11 mouse cellular contexts compared by ENCODE assay signal in the genomic region with DNA sequence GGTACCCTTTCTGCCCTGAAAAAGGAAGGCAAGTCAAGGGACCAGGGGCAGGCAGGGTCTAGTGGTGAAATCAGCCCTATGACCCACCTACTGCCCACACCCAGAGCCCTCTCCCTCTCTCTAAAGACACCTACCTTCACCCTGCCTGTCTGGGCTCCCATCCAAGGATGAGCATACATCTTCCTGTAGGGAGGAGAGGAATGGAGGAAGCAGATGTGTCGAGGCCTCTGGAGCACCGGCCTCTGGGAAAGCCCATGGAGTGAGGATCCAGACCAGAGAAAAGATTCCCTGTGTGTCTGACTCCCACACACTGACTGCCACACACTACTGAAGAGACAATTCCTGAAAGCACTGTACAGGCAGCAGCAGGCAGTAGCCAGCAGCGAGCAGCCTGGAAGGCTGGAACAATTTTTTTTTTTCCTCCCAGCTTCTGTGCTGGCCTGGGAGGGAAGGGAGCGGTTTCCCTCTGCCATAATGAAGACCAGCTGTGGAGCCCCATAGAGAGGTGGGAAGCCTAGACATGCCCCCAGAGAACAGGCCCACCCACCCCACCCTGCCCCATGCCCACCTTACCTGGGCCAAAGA. TPM values are rescaled to one million over a fixed set of nuclear protein-coding genes. Genes with fewer than 3 reads are reported as not detected.
DNase-seq lines count a peak whose midpoint lies in the region; ATAC-seq and TF ChIP-seq lines count a peak whose summit lies in the region.
"Had no signal": no experiment of that assay in that cellular context is flagged by ENCODE, and none has a peak within 500 bp of the region (broad histone marks: within the 10 kb centered on the region; RNA-seq: fewer than 3 reads in every experiment).

No protein-coding gene starts in this region.

- H3K36me3 ChIP-seq in kidney, postnatal 0 days (ENCODE audit: insufficient read depth, low read length), result no peaks in the 10 kb centered on the region
- H3K36me3 ChIP-seq in kidney, embryonic 16.5 days (ENCODE audit: insufficient read depth, low read length), result no peaks in the 10 kb centered on the region
- H3K36me3 ChIP-seq in ES-E14 (ENCODE audit: control insufficient read depth, insufficient read depth, low read length, poor library complexity, severe bottlenecking), result no peaks in the 10 kb centered on the region
- H3K36me3 ChIP-seq in limb, embryonic 11.5 days (ENCODE audit: control insufficient read depth, insufficient read depth, low read length), result no peaks in the 10 kb centered on the region
- H3K36me3 ChIP-seq: heart, embryonic 10.5 days; neural tube, embryonic 12.5 days had no signal

- in situ Hi-C loops in ES-E14 (cut with MboI; ENCODE audit: low sequenced_read_pairs in 2 of 2, unreplicated experiment in 2 of 2), result no loop called here

- no peaks in the 10 kb centered on the region for H3K9me3 ChIP-seq in kidney, postnatal 0 days (replicated peaks; ENCODE audit: low read length)
- H3K9me3 ChIP-seq in kidney, embryonic 16.5 days (ENCODE audit: low read length), result no peaks in the 10 kb centered on the region
- no peaks in the 10 kb centered on the region for H3K9me3 ChIP-seq in ES-E14 (ENCODE audit: control insufficient read depth, insufficient read depth, low read depth, low read length)
- no peaks in the 10 kb centered on the region for H3K9me3 ChIP-seq in limb, embryonic 11.5 days (ENCODE audit: control insufficient read depth, low read length)
- H3K9me3 ChIP-seq: heart, embryonic 10.5 days; neural tube, embryonic 12.5 days had no signal

- no peak for TF ChIP-seq CTCF in kidney, postnatal 0 days (IDR thresholded peaks at IDR 0.05; ENCODE audit: low read depth)

- no peak overlapping the region for H3K4me2 ChIP-seq in kidney, postnatal 0 days (ENCODE audit: low read length)
- no peak overlapping the region for H3K4me2 ChIP-seq in kidney, embryonic 16.5 days (replicated peaks; ENCODE audit: low read depth, low read length)
- no peak overlapping the region for H3K4me2 ChIP-seq in limb, embryonic 11.5 days (ENCODE audit: low read depth, severe bottlenecking)
- H3K4me2 ChIP-seq: neural tube, embryonic 12.5 days had no signal

- H3K4me3 ChIP-seq in kidney, postnatal 0 days (replicated peaks; ENCODE audit: low read depth, low read length), result no peak overlapping the region
- no peak overlapping the region for H3K4me3 ChIP-seq in kidney, embryonic 16.5 days (ENCODE audit: low read length)
- H3K4me3 ChIP-seq in ES-E14 (ENCODE audit: insufficient read depth in 1 of 2, low read depth in 1 of 2, low read length in 2 of 2, poor library complexity in 1 of 2, severe bottlenecking in 1 of 2), result no peak overlapping the region
- H3K4me3 ChIP-seq in limb, embryonic 11.5 days (ENCODE audit: low read depth, low read length), result no peak overlapping the region
- H3K4me3 ChIP-seq: heart, embryonic 10.5 days; neural tube, embryonic 12.5 days had no signal

- WGBS in kidney, postnatal 0 days, result 28% methylated on average over 4 of the region's 4 CpGs
- WGBS in kidney, embryonic 16.5 days, result 37% methylated on average over 4 of the region's 4 CpGs
- WGBS in limb, embryonic 11.5 days, result 26% methylated on average over 4 of the region's 4 CpGs

- peaks cover 16% of the 10 kb centered on the region; the same call in 1 of the 2 replicates for H3K4me1 ChIP-seq in kidney, postnatal 0 days (replicated peaks; ENCODE audit: insufficient read depth, low read length)
- H3K4me1 ChIP-seq in kidney, embryonic 16.5 days (ENCODE audit: insufficient read depth, low read length), result peaks cover 31% of the 10 kb centered on the region
- peaks cover 2 to 22% of the 10 kb centered on the region in 2 experiments; a peak in 1 of 4 replicates for H3K4me1 ChIP-seq in ES-E14 (ENCODE audit: control insufficient read depth in 2 of 2, insufficient read depth in 2 of 2, low read length in 2 of 2, poor library complexity in 1 of 2)
- H3K4me1 ChIP-seq in limb, embryonic 11.5 days (ENCODE audit: control insufficient read depth, insufficient read depth, low read length), result peaks cover 23% of the 10 kb centered on the region

- DNase-seq in kidney, postnatal 0 days (ENCODE audit: low spot score), result peak; percentile 60
- DNase-seq in ES-E14 (ENCODE audit: low read depth, low spot score) (no peak), NIH3T3 (ENCODE audit: low read depth) (peak; percentile 49)
- DNase-seq in limb, embryonic 11.5 days (ENCODE audit: low spot score), result peak; percentile 58
- no peak for DNase-seq in cerebellum, adult 8-10 months
- DNase-seq in thymus, adult 18-20 months, result no peak
- no peak for DNase-seq in heart, adult 8-10 months (ENCODE audit: low spot score)

- no peak for ATAC-seq in kidney, postnatal 0 days (replicated peaks; ENCODE audit: low FRiP score, low read depth)
- no peak for ATAC-seq in kidney, embryonic 16.5 days (ENCODE audit: low FRiP score, low TSS enrichment)
- peak; percentile 36; the same call in 1 of the 2 replicates for ATAC-seq in limb, embryonic 11.5 days (ENCODE audit: insufficient number of reproducible peaks, low FRiP score, low TSS enrichment, low read depth)

- H3K9ac ChIP-seq in kidney, postnatal 0 days (ENCODE audit: low read depth, low read length), result no peak overlapping the region
- no peak overlapping the region for H3K9ac ChIP-seq in kidney, embryonic 16.5 days (replicated peaks; ENCODE audit: low read length)
- H3K9ac ChIP-seq in ES-E14 (ENCODE audit: insufficient read depth, low read depth, low read length, poor library complexity, severe bottlenecking), result peak overlapping the region; percentile 18; the same call in 1 of the 2 replicates
- peak overlapping the region; percentile 38 for H3K9ac ChIP-seq in limb, embryonic 11.5 days (ENCODE audit: low read length)
- H3K9ac ChIP-seq: neural tube, embryonic 12.5 days had no signal

- no peaks in the 10 kb centered on the region for H3K27me3 ChIP-seq in kidney, postnatal 0 days (ENCODE audit: insufficient read depth, low read length)
- 0 out of 2 replicates have a peak, but pooled peaks cover 3% of the 10 kb centered on the region for H3K27me3 ChIP-seq in kidney, embryonic 16.5 days (ENCODE audit: insufficient read depth, low read length)
- 0 out of 2 replicates have a peak, but pooled peaks cover 3% of the 10 kb centered on the region for H3K27me3 ChIP-seq in limb, embryonic 11.5 days (ENCODE audit: control insufficient read depth, insufficient read depth, low read length)

- H3K27ac ChIP-seq in kidney, postnatal 0 days, result no peak overlapping the region
- no peak overlapping the region for H3K27ac ChIP-seq in kidney, embryonic 16.5 days (ENCODE audit: low read length)
- H3K27ac ChIP-seq in ES-E14 (ENCODE audit: insufficient read depth, low read depth, low read length, poor library complexity, severe bottlenecking), result peak overlapping the region; percentile 23; the same call in 1 of the 2 replicates
- H3K27ac ChIP-seq in limb, embryonic 11.5 days (replicated peaks; ENCODE audit: low read depth, low read length), result peak overlapping the region; percentile 43; the same call in 1 of the 2 replicates
- H3K27ac ChIP-seq: heart, embryonic 10.5 days; neural tube, embryonic 12.5 days had no signal

TF ChIP-seq in ES-E14, 5 proteins besides CTCF, POLR2A, EP300 and RAD21:
- TF ChIP-seq ZNF384 (IDR thresholded peaks at IDR 0.05; ENCODE audit: low read depth, low read length), result peak; percentile 64
- no peak for TF ChIP-seq MAFK (IDR thresholded peaks at IDR 0.05; ENCODE audit: insufficient read depth, low read depth, low read length)

RNA-seq across cellular contexts. Expression of gene Ptpn7, which starts 6.0 kb away (rescaled TPM):
- polyA plus RNA-seq in kidney, postnatal 0 days (2015; fragmentation: Nextera tagmentation; extraction: Ambion mirVana), result 0.38 and 0.42 TPM in 2 replicates
- polyA plus RNA-seq in kidney, embryonic 16.5 days (2015; fragmentation: Nextera tagmentation; extraction: Ambion mirVana), result 0.99 and 1.6 TPM in 2 replicates
- 1.1 and 2.3 TPM in 2 replicates for total RNA-seq in ES-E14 (2012; rRNA removed)
- 1.3 TPM in 2 replicates for polyA plus RNA-seq in limb, embryonic 11.5 days (2014; fragmentation: Nextera tagmentation; extraction: Ambion mirVana)
- 1 to 10 TPM in 1 of 4 experiments, under 1 TPM in 3; 0.34 to 1.5 (median 0.49) TPM for total RNA-seq in heart, adult 8-10 months (2022)

RNA-seq across cellular contexts. Expression of gene Arl8a, which starts 20.1 kb away (rescaled TPM):
- 47.4 and 49.3 TPM in 2 replicates for polyA plus RNA-seq in kidney, postnatal 0 days (2015; fragmentation: Nextera tagmentation; extraction: Ambion mirVana)
- 42.9 and 46.7 TPM in 2 replicates for polyA plus RNA-seq in kidney, embryonic 16.5 days (2015; fragmentation: Nextera tagmentation; extraction: Ambion mirVana)
- total RNA-seq in ES-E14 (2012; rRNA removed), result 17.5 and 19.3 TPM in 2 replicates
- 40.8 and 44.9 TPM in 2 replicates for polyA plus RNA-seq in limb, embryonic 11.5 days (2014; fragmentation: Nextera tagmentation; extraction: Ambion mirVana)
- total RNA-seq in heart, adult 8-10 months (2022), result 10 to 100 TPM; 19.0 to 21.4 (median 20.7) TPM

RNA-seq across cellular contexts. Expression of gene Lgr6, which starts 21.5 kb away (rescaled TPM):
- 0.83 and 0.88 TPM in 2 replicates for polyA plus RNA-seq in kidney, postnatal 0 days (2015; fragmentation: Nextera tagmentation; extraction: Ambion mirVana)
- 0.76 and 0.77 TPM in 2 replicates for polyA plus RNA-seq in kidney, embryonic 16.5 days (2015; fragmentation: Nextera tagmentation; extraction: Ambion mirVana)
- 1.7 TPM in 2 replicates for total RNA-seq in ES-E14 (2012; rRNA removed)
- polyA plus RNA-seq in limb, embryonic 11.5 days (2014; fragmentation: Nextera tagmentation; extraction: Ambion mirVana), result 0.49 and 0.67 TPM in 2 replicates
- total RNA-seq in heart, adult 8-10 months (2022), result 10 to 100 TPM; 12.9 to 17.9 (median 15.9) TPM

RNA-seq across cellular contexts. Expression of gene Gpr37l1, which starts 40.9 kb away (rescaled TPM):
- polyA plus RNA-seq in kidney, postnatal 0 days (2015; fragmentation: Nextera tagmentation; extraction: Ambion mirVana), result not detected in 2 replicates
- 0.10 TPM in 1 of 2 replicates, not detected in the other for polyA plus RNA-seq in kidney, embryonic 16.5 days (2015; fragmentation: Nextera tagmentation; extraction: Ambion mirVana)
- total RNA-seq in ES-E14 (2012; rRNA removed), result 0.26 TPM in 1 of 2 replicates, not detected in the other
- 0.12 TPM in 1 of 2 replicates, not detected in the other for polyA plus RNA-seq in limb, embryonic 11.5 days (2014; fragmentation: Nextera tagmentation; extraction: Ambion mirVana)
- under 1 TPM; 0.44 to 0.71 (median 0.65) TPM for total RNA-seq in heart, adult 8-10 months (2022)
- total RNA-seq: common myeloid progenitor, adult 5-6 weeks had no signal
- polyA plus RNA-seq: heart, embryonic 10.5 days had no signal

Comparison
In these comparisons a context has a peak if more than half of its experiments do, and no peak if none do; other contexts are left out.
1. DNase-seq: peak in kidney, postnatal 0 days (single experiment), NIH3T3 (single experiment) and limb, embryonic 11.5 days (single experiment); none in ES-E14 (single experiment), cerebellum, adult 8-10 months (single experiment), thymus, adult 18-20 months (0 of 2) and heart, adult 8-10 months (single experiment).
2. H3K27ac ChIP-seq: peak in ES-E14 (single experiment) and limb, embryonic 11.5 days (single experiment); none in kidney, postnatal 0 days (single experiment) and kidney, embryonic 16.5 days (single experiment).
3. H3K9ac ChIP-seq: peak in ES-E14 (single experiment) and limb, embryonic 11.5 days (single experiment); none in kidney, postnatal 0 days (single experiment) and kidney, embryonic 16.5 days (single experiment).